Mouse (Mus musculus) heart, postnatal 0 days (tissue): ENCODE data around the gene Wdr5. TPM values are rescaled to one million over a fixed set of nuclear protein-coding genes. Genes with fewer than 3 reads are reported as not detected.

Experiments
- ATAC-seq: fragments of 200-750 bp; cut with Nextera tagmentation; 2 replicates; pipeline ENCODE4 v1.8.0; 2017; ENCODE audit warnings: low read depth, moderate number of reproducible peaks, moderate library complexity; ENCODE audit not compliant: insufficient read depth
- DNase-seq: peaks from one replicate; pipeline ENCODE4 v3.0.0-alpha.2; 2016; ENCODE audit warnings: low spot score
- H3K27ac ChIP-seq: fragments of 300-500 bp; sonication (generic); 2 replicates; pipeline ENCODE4 v1.5.1; 2014; ENCODE audit warnings: low read depth, mild to moderate bottlenecking
- H3K27me3 ChIP-seq: fragments of 300-500 bp; sonication (generic); 2 replicates; pipeline ENCODE4 v1.6.1; 2014; ENCODE audit warnings: low read length, mixed read lengths; ENCODE audit not compliant: control insufficient read depth, insufficient read depth
- H3K36me3 ChIP-seq: fragments of 300-500 bp; sonication (generic); replicated peaks from 2 replicates; pipeline ENCODE4 v1.6.1; 2014; ENCODE audit warnings: low read length, mixed read lengths; ENCODE audit not compliant: control insufficient read depth, insufficient read depth
- H3K4me1 ChIP-seq: fragments of 300-500 bp; sonication (generic); 2 replicates; pipeline ENCODE4 v1.6.1; 2014; ENCODE audit warnings: antibody characterized with exemption; ENCODE audit not compliant: control insufficient read depth, insufficient read depth
- H3K4me2 ChIP-seq: fragments of 300-500 bp; sonication (generic); 2 replicates; pipeline ENCODE4 v1.6.1; 2014; ENCODE audit warnings: low read depth, mild to moderate bottlenecking, low read length, moderate library complexity
- H3K4me3 ChIP-seq: fragments of 300-500 bp; sonication (generic); 2 replicates; pipeline ENCODE4 v1.5.1; 2014; ENCODE audit warnings: low read depth, low read length
- H3K9ac ChIP-seq: fragments of 300-500 bp; sonication (generic); replicated peaks from 2 replicates; pipeline ENCODE4 v1.6.1; 2014; ENCODE audit warnings: low read depth, low read length, mixed read lengths
- H3K9me3 ChIP-seq: fragments of 300-500 bp; sonication (generic); replicated peaks from 2 replicates; pipeline ENCODE4 v1.6.1; 2016; ENCODE audit warnings: low read length; ENCODE audit not compliant: control insufficient read depth
- CTCF ChIP-seq: IDR thresholded peaks from 2 replicates; pipeline ENCODE4 v1.5.1; 2016; ENCODE audit warnings: antibody characterized with exemption, control low read depth, low read depth
- EP300 ChIP-seq: IDR thresholded peaks from 2 replicates; pipeline ENCODE4 v1.6.1; 2016; ENCODE audit warnings: antibody characterized with exemption, low read depth
- WGBS: fragments of 180-500 bp; shearing (Covaris S2); extraction: QIAGEN DNeasy Blood & Tissue Kit; methylation state at CpG from one replicate; pipeline ENCODE4 v1.1.7; 2014; 5-methylcytosine and 5-hydroxymethylcytosine counted together
- polyA plus RNA-seq: library from polyadenylated mRNA; unstranded; fragments of >200 nt; fragmentation: Nextera tagmentation; extraction: Ambion mirVana; gene quantifications from 2 replicates; pipeline ENCODE4 v1.2.1, GENCODE M21; 2015
- total RNA-seq: library from RNA; depleted of rRNA; stranded (reverse); fragments of >200 nt; gene quantifications from 2 replicates; pipeline ENCODE4 v1.2.3, GENCODE M21; 2014; ENCODE audit warnings: low replicate concordance; rRNA removed

The Wdr5 gene
- total and polyA plus RNA-seq, 2 experiments from 2014 or later, result 17.8 to 21.8 TPM

DNA sequence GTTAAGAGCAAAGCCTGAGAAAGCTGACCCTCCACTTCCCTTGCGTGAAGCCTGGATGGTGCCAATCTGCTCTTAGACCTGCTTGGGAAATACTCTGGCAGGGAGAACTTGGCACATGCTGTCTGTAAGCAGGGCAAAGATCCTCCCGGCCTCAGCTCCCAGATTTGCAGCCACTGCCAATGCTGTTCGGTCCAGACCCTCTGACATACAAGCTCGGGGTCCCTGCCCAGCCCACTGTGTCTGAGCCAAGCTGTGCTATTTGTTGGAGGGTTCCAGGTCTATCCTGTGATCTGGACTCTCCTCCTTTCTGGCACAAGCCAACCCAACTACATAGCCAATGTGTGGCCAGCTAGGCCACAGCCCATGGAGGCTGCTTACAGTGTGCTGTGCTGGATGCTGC is 61.5 kb downstream of the Wdr5 start:
- ATAC-seq (no peak), DNase-seq (no peak)
- no peaks in the 10 kb centered on the region for H3K36me3 ChIP-seq
- no peak overlapping the region for H3K4me3 ChIP-seq
- H3K27me3 ChIP-seq, result no peaks in the 10 kb centered on the region
- H3K9me3 ChIP-seq, result no peaks in the 10 kb centered on the region
- H3K9ac ChIP-seq, result no peak overlapping the region
- 74% methylated on average over 4 of the region's 4 CpGs for WGBS
- peaks cover 11% of the 10 kb centered on the region for H3K4me1 ChIP-seq
- no peak for TF ChIP-seq EP300
- no peak overlapping the region for H3K27ac ChIP-seq
- H3K4me2 ChIP-seq, result no peak overlapping the region

DNA sequence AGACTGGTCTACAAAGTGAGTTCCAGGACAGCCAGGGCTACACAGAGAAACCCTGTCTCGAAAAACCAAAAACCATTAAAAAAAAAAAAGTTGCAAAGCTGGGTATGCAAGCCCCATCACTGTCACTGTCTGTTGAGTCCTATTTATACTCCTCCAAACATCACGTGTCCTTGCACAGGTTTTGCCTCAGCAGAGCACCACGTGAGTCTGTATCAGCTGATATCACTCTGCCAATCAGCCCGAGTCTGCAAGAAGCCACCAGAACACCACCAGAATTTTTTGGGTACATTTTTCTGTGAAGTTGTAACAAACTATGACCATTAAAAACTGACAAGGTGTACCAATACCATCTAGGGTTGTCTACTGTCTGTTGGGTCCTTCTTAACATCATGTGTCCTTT is 63.6 kb downstream of the Wdr5 start:
- Histone ChIP-seq H3K9ac (no peak overlapping the region), H3K4me1 (no peaks in the 10 kb centered on the region), H3K4me2 (no peak overlapping the region), H3K27ac (no peak overlapping the region), H3K27me3 (no peaks in the 10 kb centered on the region), H3K36me3 (no peaks in the 10 kb centered on the region), H3K9me3 (no peaks in the 10 kb centered on the region), H3K4me3 (no peak overlapping the region)
- WGBS, result 66% methylated on average over 4 of the region's 4 CpGs
- ATAC-seq, result no peak
- DNase-seq, result no peak
- TF ChIP-seq EP300 (no peak), CTCF (no peak)

DNA sequence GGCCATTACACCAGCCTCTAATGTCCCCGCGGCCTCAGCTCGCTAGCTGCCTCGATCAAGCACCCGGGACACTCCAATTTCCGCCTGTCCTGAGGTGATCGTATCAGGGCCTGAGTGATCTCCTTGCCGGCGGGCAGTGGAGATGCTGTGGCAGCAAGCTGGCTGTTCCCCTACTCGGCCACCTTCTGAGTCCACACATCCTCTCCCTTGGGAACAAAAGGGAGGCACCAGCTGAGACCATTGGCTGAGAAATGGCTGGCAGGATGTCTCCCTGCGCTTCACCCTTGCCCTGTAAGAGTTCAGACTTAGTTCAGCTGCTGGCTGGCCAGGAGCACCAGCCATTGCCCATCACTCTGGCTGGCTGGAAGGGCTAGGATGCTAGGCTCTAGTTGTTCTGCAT is 67.2 kb downstream of the Wdr5 start:
- ATAC-seq (no peak), DNase-seq (no peak)
- Histone ChIP-seq H3K4me2 (no peak overlapping the region), H3K27me3 (no peaks in the 10 kb centered on the region), H3K27ac (no peak overlapping the region), H3K4me1 (no peaks in the 10 kb centered on the region), H3K4me3 (no peak overlapping the region), H3K36me3 (no peaks in the 10 kb centered on the region), H3K9ac (no peak overlapping the region), H3K9me3 (no peaks in the 10 kb centered on the region)
- WGBS, result 45% methylated on average over 11 of the region's 11 CpGs
- TF ChIP-seq EP300 (no peak), CTCF (no peak)

DNA sequence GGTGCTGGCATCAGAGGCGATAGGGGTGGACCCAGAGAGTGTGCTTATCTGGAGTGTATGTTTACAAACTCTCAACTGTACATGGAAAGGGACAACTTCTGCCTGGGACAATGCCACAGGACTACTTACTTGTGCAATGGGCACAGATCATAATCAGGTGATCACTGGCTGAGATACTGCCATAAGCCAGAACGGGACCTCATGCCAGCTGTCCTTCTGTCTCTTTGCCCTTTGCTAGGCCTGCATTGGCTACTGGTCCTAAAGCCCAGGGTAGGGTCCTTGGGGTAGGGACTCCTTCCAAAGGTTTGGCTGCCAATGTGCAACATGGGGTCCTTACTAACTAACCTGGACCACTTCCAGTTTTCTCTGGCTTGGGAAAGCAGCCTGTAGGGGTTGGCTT is 68.1 kb downstream of the Wdr5 start:
- 89% methylated on average over 2 of the region's 2 CpGs for WGBS
- TF ChIP-seq CTCF (no peak), EP300 (no peak)
- no peaks in the 10 kb centered on the region for H3K27me3 ChIP-seq
- DNase-seq (no peak), ATAC-seq (no peak)
- H3K9ac ChIP-seq, result no peak overlapping the region
- no peak overlapping the region for H3K27ac ChIP-seq
- no peaks in the 10 kb centered on the region for H3K4me1 ChIP-seq
- H3K36me3 ChIP-seq, result no peaks in the 10 kb centered on the region
- H3K9me3 ChIP-seq, result no peaks in the 10 kb centered on the region
- H3K4me3 ChIP-seq, result no peak overlapping the region
- no peak overlapping the region for H3K4me2 ChIP-seq

DNA sequence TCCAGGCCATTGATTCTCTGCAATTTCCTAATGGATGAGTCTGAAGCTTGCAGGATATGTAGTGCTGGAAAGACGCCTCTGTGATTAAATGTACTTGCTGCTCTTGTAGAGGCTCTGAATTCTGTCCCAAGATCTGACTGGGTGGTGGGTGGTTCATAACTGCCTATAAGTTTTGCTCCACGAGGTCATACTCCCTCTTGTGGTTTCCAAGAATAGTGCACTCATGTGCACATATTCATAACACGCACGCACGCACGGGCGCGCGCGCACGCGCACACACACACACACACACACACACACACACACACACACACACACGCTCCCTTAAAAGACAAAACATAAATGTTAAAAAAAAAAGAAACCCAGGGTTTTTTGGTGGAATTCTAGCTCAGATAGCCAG is 69.6 kb downstream of the Wdr5 start:
- H3K27ac ChIP-seq, result no peak overlapping the region
- H3K4me3 ChIP-seq, result no peak overlapping the region
- H3K27me3 ChIP-seq, result no peaks in the 10 kb centered on the region
- WGBS, result 90% methylated on average over 13 of the region's 13 CpGs
- DNase-seq (no peak), ATAC-seq (no peak)
- H3K4me1 ChIP-seq, result no peaks in the 10 kb centered on the region
- no peak overlapping the region for H3K9ac ChIP-seq
- H3K4me2 ChIP-seq, result no peak overlapping the region
- H3K36me3 ChIP-seq, result no peaks in the 10 kb centered on the region
- no peaks in the 10 kb centered on the region for H3K9me3 ChIP-seq
- TF ChIP-seq CTCF (no peak), EP300 (no peak)

Other genes with a start within 250 kb of the Wdr5 start
- gene Vav2, start 88.1 kb upstream of the Wdr5 start, total RNA-seq, result 15.6 and 16.8 TPM in 2 replicates
- 2.3 and 2.4 TPM in 2 replicates for gene Vav2, start 88.1 kb upstream of the Wdr5 start, polyA plus RNA-seq
- 0.11 and 1.0 TPM in 2 replicates for gene Brd3os, start 72.8 kb upstream of the Wdr5 start, total RNA-seq
- gene Brd3os, start 72.8 kb upstream of the Wdr5 start, polyA plus RNA-seq, result 1.9 and 2.2 TPM in 2 replicates
- gene Brd3, start 7.5 kb upstream of the Wdr5 start, total RNA-seq, result 13.0 and 19.6 TPM in 2 replicates
- gene Brd3, start 7.5 kb upstream of the Wdr5 start, polyA plus RNA-seq, result 37.1 and 40.8 TPM in 2 replicates
- gene Rxra, start 161.3 kb downstream of the Wdr5 start, total RNA-seq, result 56.9 and 81.7 TPM in 2 replicates
- gene Rxra, start 161.3 kb downstream of the Wdr5 start, polyA plus RNA-seq, result 4.9 and 5.5 TPM in 2 replicates